Mouse (Mus musculus): ENCODE results near the gene Psen2.

The Psen2 gene

DNA sequence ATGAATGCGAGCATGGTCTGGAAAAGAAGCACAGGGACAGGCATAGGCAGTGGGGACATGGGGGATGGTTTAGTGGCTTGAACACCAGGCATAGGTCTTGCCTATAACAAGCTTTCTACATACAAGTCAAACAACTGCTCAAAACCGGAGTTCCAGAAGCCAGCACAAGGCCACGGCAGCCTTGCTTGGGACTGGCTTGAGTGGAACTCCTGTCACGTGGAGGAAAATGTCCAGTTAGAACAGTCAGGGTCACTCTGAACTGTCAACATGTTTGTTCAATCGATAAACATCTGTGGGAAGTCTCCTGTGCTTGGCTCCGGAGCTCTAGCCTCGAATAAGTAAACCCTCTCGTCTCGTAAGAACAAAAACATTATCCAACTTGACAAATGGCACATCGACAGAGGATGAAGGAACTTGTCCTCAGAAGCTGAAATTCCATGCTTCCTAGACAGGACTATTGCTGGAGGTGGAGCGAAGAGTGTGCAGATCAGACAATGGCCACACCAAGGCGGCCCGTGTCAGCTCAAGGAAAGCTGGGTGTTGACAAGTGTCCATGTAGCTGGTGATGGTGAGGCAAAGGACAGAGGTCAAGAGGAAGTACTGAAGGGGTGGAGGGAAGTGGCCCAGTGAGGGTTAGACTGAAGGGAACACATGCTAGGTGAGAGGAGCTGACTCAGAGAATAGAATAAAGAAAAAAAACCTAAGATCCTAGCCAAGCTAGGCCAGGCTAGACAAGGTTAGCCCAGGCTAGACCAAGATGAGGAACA is 17.3 kb downstream of the Psen2 start:
- DNase-seq = no peak

DNA sequence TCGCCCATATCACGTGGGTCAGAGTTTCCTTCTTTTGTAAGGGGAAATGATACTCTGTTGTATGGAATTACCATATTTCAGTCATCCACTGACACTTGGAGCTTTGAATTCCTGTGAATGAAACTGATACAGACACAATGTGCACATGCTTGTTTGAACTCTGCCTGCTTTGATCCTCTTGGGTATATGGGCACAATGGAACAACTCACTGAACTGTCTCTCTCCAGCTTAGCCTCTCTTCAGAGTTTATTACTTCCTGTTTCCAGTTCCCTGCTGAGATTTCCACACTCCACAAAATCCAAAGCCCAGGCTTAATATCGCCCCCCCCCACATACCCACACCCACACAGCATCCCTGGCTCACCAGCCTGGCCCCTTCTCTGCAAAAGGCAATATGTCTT is 31.5 kb downstream of the Psen2 start:
- no peak for DNase-seq

DNA sequence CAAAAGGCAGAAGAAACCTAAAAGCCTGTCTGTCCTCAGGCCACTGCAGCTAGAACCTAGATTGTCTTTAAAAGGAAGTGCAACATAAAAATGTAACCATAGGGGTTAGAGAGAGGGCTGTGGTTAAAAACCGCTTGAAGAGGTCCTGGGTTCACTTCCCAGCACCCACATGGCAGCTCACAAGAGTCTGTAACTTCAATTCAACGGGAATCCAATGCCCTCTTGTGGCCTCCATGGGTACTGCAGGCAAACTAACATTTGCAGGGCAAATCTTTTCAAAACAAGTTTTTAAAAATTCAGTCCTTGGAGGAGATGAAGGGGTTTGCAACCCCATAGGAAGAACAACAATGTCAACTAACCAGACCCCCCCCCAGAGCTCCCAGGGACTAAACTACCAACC is 32.7 kb downstream of the Psen2 start:
- peak in 1 of 2 experiments; percentile 36 for DNase-seq

DNA sequence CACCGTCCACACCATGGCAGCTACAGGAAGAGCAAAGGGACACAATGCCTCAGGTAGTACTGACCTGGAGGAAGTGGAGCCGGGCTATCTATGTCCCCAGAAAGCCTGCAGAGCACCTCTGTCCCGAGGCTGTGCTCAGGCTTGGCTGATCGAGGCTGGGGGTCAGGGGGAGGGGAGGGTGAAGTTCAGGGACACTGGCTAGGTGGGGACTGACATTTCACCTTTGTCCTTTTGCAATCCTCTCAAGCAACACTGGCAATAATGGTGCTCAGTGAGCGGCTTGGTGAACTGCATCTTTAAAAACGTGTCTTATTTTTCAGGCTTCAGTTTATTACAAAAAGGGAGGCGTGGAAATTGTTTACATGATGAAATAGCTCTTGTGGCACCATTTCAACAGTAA is 33.3 kb downstream of the Psen2 start:
- DNase-seq = no peak

DNA sequence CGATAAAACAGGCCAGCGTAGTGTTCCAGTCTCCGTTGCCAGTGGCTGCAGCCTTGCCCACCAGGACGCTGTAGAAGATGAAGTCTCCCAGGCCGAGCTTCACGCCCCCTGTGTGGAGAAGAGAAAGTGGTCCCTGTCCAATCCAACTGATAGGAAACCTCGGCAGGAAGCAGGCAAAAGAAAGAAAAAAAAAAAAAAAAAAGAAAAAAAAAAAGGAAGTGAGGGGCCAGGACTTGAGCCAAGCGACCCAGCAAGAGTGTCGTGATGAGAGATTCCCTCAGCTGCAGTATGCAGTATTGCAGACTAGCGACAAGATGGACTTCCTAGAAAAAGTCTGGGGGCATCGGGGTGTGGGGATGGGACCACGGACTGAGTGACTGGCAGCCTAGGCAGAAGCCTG is 34.4 kb downstream of the Psen2 start:
- DNase-seq = no peak

DNA sequence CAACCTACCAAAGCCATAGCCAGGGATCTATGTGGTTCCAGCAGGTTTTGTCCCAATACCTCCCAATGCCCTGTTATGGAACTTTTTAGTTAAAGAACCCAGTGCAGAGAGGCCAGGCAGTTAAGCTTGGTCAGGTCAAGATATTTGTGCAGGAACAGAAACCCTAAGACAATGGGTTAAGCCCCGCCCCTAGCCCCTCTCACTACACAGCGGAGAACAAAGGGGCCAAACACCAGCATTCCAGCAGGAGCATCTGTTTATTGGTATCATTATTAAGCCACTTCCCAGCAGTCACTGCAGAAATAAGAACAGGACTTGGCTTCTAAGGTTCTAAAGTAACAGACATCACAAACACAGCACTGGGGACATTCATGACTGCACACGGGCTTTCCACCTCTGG is 36.5 kb downstream of the Psen2 start:
- no peak for DNase-seq

DNA sequence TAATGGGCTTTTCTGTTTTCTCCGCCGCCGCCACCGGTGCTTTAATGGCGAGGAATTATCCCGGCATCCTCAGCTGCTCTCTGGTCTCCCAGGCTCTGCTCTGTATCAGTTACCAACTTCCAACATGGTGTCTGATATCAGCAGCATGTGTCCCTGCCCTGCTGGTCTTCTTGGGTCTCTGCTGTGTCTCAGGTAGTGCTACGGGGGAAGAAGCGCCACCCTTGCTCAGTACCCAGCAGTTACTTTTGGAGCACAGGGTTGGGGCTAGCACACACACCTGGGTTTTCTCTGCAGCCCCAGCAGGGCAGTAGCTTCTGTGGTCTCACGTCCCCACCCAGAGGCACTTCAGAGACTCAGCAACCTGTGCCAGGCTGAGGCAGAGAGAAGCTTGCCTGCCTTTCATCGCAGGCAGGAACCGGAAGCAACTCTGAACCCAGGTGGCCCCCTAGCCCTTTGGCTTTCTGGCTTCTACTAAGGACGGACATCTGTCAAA is 37.0 kb downstream of the Psen2 start:
- DNase-seq = peak; percentile 33 to 38

DNA sequence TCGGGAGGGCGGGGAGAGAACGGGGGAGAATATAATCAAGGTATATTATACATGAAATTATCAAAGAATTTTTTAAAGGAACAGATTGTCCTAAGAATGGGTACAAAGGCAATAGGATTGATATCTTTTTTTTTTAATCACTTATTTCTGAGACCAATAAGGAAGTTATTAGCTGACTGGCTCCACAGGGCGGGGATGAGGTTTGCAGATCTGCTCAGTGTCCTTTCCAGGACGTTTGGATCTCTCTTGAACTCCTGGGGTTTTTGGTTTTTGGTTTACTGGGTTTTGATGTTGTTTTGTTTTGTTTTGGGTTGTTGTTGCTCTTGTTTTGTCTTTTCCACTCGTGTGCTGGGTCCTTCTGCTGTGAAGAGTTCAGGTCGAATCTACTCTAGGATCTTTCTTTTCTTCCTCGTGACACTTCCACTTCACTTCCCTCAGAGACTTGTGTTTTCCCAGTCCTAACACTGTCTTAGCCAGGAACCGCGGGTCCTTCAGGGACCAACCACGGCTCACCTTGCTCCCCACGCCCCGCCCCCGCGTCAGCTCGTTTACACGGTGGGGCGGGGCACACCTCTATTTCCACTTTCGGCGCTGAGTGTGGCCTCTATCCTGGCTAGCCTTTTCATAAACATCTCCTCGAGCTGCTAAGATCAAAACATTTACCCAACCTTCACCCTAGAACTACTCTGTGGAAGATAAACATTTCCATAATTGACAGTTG is 37.6 kb downstream of the Psen2 start:
- DNase-seq = peak; percentile 57 to 78

DNA sequence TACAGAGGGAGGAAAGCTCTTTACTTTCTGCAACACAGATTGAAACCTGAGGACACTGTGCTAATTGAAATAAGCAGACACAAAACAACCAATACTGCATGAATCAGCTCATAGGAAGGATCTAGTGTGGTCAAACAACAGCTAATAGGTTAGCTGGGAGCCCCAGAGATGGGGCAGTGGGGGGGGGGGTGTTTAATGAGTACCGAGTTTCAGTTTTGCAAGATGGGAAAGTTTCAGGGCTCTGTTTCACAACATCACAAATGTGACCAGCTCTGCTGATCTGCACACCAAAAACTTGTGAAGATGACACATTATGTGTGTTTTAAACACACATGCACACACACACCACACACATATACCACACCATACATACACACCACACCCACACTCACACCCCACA is 41.2 kb downstream of the Psen2 start:
- DNase-seq = no peak

DNA sequence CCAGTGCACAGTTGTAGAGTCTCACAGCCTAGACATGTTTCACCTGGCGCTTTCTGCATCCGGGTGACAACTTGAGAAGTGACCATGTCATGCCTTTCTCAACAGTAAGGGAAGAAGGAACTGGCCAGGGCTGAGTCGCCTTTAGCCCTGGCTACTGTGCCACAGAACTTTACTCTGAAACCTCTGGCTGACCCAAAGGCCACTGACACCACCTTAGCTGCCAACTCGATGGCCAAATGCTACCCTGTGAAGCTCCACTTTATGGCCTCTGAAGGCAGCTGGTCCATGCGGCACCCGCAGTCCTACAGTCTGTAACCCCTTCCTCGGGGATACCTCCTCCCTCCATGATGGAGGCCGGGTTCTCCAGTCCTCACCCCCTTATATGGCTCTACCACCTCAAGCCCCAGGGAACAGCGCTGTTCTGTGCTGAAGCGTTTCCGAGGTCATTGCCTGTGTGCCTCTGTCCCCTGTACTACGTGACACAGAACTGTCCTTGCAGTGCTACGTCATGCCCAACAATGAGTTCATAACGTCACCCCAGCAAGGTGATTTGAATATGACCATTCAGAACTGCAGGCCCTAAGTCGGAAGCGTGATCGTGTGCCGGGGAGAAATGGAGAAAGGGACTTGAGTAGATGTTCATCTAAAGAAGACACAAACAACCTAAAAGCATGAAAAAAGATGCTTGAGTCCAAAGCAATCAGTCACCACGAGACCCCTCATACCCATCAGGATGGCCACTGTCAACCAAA is 42.3 kb downstream of the Psen2 start:
- DNase-seq = no peak

DNA sequence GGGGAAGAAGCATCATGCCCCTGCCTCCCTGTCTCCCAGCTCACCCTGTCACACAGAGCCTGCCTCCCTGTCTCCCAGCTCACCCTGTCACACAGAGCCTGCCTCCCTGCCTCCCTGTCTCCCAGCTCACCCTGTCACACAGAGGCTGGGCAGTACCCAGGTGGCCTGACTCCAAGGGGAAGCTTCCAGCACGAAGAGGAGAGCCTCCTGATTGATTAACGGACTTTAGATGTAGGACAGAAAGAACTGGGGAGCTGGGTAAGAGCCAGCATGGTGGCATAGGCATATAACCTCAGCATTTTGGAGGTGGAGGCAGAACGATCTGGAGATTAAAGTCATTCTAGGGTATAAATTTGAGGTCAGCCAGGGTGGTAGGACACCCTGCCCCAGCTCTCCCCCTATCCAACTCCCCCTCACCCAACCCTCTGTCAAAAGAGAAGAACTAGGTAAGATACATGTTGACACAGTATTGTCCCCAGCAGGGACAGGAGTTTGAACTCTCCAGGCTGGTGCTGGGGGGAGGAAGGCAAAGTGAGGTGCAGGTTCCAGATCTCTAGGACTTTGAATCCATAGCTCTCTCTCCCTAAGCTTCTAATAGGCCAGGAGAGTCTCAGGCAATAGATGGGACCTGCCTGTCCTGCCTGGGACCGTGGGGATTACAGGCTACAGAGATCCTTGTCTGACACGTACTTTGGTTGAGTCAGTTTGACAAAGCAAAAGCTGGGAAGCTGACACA is 46.5 kb downstream of the Psen2 start:
- DNase-seq = no peak

DNA sequence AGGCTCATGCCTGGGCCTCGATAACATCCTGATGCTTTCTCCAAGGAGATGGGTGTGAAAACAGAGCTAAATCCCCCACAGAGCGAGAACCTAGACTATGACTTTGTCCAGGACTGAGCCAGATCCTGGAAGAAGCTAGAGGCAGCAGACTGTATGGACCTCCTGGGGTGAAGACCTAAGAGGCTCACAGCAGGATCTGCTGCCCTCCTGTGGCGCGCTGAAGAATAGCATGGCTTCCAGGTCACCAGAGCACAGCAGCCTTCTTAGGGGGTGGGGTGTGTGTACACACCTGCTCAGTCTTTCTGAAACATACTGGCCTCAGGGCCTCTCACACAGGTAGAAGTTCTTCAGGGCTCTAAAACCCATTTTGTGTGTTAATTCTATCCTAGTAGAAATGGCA is 48.2 kb downstream of the Psen2 start:
- peak; percentile 55 to 62 for DNase-seq

DNA sequence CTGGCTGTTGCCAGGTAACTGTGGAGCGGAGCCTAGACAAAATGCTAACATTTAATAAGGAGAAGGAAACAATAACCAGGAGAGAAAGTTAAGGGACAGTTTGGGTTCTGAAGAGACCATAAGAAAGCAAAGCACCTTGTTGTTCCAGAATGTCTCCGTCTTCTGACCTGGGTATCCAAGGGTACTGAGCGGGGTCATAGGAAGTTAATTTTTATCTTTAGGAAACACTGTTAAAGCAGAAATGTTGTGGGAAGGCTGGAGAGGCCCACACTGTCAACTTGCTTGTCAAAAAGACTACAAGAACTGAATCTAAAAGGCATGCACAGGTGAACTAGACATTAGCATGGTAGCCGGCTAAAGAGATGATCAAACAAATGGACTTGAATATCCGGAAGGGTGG is 50.3 kb downstream of the Psen2 start:
- DNase-seq = no peak

DNA sequence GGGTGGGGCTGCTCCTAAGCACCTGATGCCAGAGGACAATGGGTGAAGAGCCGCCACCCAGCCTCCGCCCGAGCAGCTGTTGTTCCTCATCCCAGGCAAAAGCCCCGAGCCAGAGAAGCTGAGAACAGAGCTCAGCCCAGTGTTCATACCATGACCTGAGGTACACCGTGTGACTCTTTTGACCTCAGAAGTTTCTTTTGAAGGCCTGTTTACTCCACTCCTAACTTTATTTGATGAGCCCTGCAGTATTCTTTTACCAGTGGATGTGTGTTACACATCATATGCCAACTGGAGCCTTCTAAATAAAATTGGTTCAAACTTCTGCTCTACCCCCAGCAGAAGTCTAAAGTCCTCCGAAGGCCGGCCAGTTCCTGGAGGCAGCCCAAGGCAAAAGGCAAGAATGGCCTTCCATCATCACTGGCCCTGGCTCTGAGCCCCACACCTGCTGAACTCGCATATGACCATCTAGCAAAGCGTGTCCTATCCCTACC is 52.4 kb downstream of the Psen2 start:
- no peak for DNase-seq

DNA sequence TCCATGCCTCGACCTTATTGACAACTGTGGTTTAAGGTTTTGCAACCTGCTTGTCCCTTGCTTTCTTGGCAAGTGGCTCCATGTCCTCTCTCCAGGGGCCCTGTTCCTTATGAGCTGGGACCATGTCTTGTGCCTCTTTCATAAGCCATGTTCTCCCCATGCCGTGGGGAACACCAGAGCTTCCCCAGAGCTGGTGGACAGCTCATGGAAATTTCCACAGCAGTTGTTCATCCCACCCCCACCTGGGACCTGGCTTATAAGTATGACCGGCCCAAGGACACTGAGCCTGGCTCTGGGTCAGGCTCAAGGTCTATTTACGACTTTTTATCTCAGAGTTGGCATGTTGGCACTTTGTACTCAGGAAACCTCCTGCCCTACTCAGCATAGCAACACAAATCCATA is 53.2 kb downstream of the Psen2 start:
- no peak for DNase-seq

DNA sequence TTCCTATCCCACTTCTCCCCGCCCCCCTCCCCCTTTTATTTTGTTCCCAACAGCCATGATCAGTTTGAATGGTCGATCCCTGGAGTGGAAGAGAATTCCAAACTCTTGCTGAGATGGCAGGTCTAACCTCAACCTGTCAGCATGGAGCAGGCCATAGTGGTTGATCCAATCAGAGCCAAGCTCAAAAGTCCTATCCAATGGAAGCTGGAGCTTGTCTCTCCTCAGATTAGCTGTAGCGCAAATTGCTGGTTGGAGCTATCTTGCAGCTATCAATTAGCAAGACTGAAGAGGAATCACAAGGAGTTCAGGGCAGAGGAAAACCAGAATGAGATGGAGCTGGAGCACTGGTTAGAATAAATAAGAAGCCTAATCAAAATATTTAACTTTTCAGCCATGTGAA is 54.9 kb downstream of the Psen2 start:
- no peak for DNase-seq

DNA sequence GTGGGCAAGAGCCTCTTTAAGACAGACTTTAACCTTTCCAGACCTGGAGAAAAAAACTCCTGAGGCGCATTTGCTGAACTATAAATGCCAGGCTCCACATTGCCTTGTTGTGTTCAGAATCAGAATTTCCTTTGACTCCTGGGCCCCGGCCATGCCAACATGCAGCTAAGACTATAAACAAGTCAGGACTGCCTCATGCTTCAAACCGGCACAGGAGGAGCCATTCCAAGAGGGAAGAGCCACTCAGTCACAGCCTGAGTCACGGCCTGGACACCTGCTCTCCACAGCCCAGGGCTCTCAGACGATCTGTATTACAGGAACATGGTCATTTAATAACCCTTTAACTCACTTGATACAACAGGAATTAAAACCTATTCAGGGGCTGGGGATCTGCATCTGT is 62.5 kb downstream of the Psen2 start:
- no peak for DNase-seq

DNA sequence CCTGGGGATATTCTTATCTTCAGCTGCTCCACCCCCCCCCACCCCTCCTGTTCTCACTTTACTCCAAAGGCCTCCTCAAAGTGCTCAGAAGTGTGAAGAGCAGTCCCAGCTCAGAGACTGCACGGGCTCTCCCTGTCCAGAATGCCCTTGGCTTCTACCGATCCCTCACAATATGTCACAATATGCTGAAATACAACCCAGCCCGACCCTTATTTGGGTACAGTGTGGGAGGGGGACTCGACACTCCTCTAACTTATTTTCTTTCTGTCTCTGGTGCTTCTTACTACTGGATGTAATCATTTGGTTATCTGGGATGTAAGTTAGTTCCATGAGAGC is 63.6 kb downstream of the Psen2 start:
- DNase-seq = peak in 1 of 2 experiments; percentile 21

DNA sequence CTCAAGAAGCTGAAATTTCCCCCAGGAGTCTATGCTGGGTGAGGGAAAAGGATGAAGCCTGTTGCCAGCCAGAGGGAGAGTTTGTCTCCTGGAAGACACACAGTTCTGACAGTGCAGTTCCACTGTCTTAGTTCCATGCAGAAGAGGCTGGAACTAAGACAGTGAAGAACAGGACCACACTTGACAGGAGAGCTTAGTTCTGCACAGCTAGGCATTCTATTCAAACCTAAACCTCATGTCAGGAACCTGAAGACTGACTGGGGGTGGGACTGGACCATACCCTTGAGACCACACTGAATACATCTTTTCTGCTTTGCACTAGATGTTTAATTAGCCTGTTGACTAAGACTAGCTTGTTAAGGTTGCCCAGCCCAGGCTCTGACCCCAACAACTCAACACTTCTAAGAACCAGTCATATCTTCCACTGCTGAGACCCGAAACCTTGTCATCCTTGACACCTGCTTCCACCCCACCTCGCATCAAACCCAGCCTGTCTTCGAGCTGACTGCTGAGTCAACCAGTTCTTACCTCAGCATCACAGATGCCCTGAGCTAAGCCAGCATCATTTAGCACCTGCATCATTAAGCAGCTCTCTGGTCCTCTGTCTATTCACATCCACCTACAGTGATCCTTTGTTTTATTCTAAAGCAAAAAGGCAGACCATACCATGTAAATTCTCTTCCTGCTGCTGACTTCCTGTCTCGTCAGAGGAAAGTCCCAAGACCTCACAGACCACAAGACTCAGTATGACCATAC is 64.1 kb downstream of the Psen2 start, which contains the start of gene Coq8a:
TSS of gene Coq8a (minus strand) at position 644 of the 756 bp plus-strand sequence.
- peak; percentile 43 to 45 for DNase-seq

DNA sequence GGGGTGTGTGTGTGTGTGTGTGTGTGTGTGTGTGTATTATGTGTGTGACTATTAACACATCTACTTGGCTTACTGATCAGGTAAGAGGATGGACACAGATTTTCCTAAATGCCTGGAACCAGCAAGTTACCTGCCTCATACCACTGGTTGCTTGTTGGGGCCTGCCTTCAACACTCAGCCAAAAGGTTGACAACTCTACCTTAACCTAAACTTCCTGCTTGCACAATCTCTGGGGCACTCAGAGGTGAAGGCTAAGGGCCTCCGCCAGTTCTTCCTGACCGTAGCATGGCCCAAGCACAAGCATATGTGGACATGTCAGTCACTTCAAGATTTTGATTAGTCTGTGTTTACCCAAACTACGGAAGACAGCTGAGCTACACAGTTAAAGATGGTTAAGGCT is 65.3 kb downstream of the Psen2 start:
- DNase-seq = no peak

DNA sequence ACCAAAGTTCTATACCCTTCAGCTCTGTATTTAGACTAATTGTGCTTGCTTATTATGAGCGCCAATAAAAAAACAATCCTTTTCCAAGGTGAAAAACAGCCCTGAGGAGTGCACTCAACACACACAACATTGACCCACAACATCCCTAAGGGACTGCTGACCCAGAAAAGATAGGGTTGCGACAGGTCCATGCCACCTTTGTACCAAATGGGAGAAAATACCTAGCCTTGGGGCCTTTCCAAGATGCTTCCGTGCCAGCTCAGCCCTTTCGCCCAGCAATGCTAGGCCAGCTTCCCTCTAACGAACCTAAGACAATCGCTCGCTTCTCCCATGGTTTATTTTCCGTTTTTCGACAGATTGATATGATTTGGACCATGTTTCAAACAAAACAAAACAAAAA is 66.7 kb downstream of the Psen2 start:
- DNase-seq = no peak

Measured in spleen, adult 18-20 months (tissue).